Comparison of ENCODE assay signal across 7 mouse cellular contexts in the genomic region with DNA sequence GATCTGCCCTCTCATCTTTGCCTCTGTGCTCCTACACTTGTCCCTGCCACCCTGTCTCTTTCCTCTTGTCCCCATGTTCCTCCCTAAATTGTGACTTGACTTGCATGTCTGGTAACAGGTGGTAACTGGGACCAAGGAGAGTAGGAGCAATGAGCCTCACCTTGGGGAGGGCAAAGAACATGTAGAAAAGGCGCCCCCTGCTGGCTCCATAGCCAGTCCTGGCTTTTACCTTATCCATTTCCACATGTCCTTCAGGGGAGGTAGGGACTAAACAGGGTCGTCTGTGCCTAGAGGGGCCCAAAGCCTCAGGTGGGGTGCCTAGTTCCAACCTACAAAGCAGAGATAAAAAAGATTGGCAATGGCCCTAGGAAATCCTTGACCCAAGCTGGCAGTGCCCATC. TPM values are rescaled to one million over a fixed set of nuclear protein-coding genes. Genes with fewer than 3 reads are reported as not detected.
DNase-seq lines count a peak whose midpoint lies in the region; TF ChIP-seq lines count a peak whose summit lies in the region.

Gene L1cam (minus strand): TSS at position 387 of the 400 bp plus-strand sequence.

- H3K9me3 ChIP-seq in CH12.LX (replicated peaks; ENCODE audit: low read length): no peaks in the 10 kb centered on the region

- H3K79me2 ChIP-seq in CH12.LX (replicated peaks; ENCODE audit: control insufficient read depth, extremely low read depth, insufficient read depth, poor library complexity, severe bottlenecking): no peaks in the 10 kb centered on the region

- no peak for TF ChIP-seq POLR2A in CH12.LX (IDR thresholded peaks at IDR 0.05; ENCODE audit: low read depth, low read length)
- no peak for TF ChIP-seq POLR2A in cerebellum, adult 2 months (IDR thresholded peaks at IDR 0.05; ENCODE audit: borderline replicate concordance, insufficient read depth, low read length)

- no peak within 1 kb of the TSS for H3K4me2 ChIP-seq in CH12.LX (ENCODE audit: insufficient read depth, low read depth, poor library complexity, severe bottlenecking)

- peak; percentile 18 to 62; a peak in 2 of 4 replicates for TF ChIP-seq CTCF in CH12.LX (conservative IDR thresholded peaks at IDR 0.05 in 1 of 2, IDR thresholded peaks at IDR 0.05 in 1 of 2; ENCODE audit: low read depth in 2 of 2, low read length in 2 of 2)
- TF ChIP-seq CTCF in cerebellum, adult 2 months (IDR thresholded peaks at IDR 0.05; ENCODE audit: borderline replicate concordance, insufficient read depth, low read depth, low read length): peak; percentile 49; the same call in 1 of the 2 replicates

- no peak within 1 kb of the TSS for H3K4me3 ChIP-seq in CH12.LX (replicated peaks in 1 of 3; ENCODE audit: low read depth in 2 of 3, low read length in 2 of 3, poor library complexity in 1 of 3)
- H3K4me3 ChIP-seq in cerebellum, adult 2 months (replicated peaks; ENCODE audit: insufficient read depth, low read depth, low read length): no peak within 1 kb of the TSS

- TF ChIP-seq EP300 in CH12.LX (IDR thresholded peaks at IDR 0.05; ENCODE audit: low read length): no peak

- H3K4me1 ChIP-seq in CH12.LX (ENCODE audit: control insufficient read depth in 1 of 2, insufficient read depth in 2 of 2): no peaks in the 10 kb centered on the region; a peak in 1 of 4 replicates
- peaks cover 8% of the 10 kb centered on the region; the same call in 1 of the 2 replicates for H3K4me1 ChIP-seq in cerebellum, adult 2 months (ENCODE audit: control insufficient read depth, insufficient read depth, low read length)

- no peak within 1 kb of the TSS for H3K9ac ChIP-seq in CH12.LX (ENCODE audit: insufficient read depth, low read depth)

- 7% methylated on average over 2 of the region's 2 CpGs for WGBS in cerebellum, adult 2 months

- dilution Hi-C loops in CH12.LX (cut with MboI; ENCODE audit: extremely low pct_ligation_motif_present, extremely low pct_unique_long_range_greater_than_20kb, low sequenced_read_pairs): no loop called here

- no peaks in the 10 kb centered on the region for H3K27me3 ChIP-seq in CH12.LX (replicated peaks)
- H3K27me3 ChIP-seq in cerebellum, adult 2 months (ENCODE audit: control insufficient read depth, insufficient read depth, low read length): no peaks in the 10 kb centered on the region

- peak; percentile 53 for TF ChIP-seq RAD21 in CH12.LX (IDR thresholded peaks at IDR 0.05; ENCODE audit: low read depth, low read length)

- DNase-seq in A20 (ENCODE audit: low read depth, low spot score) (peak; percentile 42), CH12.LX (ENCODE audit: extremely low read depth) (no peak)
- peak; percentile 67 to 71 for DNase-seq in cerebellum, adult 2 months
- DNase-seq in frontal cortex, postnatal 25 days (ENCODE audit: low spot score in 2 of 2): peak; percentile 31 to 38
- DNase-seq in kidney, postnatal 36 days: peak; percentile 58 to 79
- peak; percentile 72 for DNase-seq in lung, postnatal 36 days
- peak; percentile 47 for DNase-seq in right cerebral cortex, postnatal 14 days

- H3K27ac ChIP-seq in CH12.LX (ENCODE audit: insufficient read depth, low read depth): no peak within 1 kb of the TSS
- no peak within 1 kb of the TSS for H3K27ac ChIP-seq in cerebellum, adult 2 months (ENCODE audit: insufficient read depth, low read length)

- in situ Hi-C loops in CH12.LX (cut with MboI; ENCODE audit: low pct_ligation_motif_present, low pct_unique_long_range_greater_than_20kb, low sequenced_read_pairs): no loop called here

- peaks cover 24 to 75% of the 10 kb centered on the region in 2 experiments for H3K36me3 ChIP-seq in CH12.LX (replicated peaks in 1 of 2; ENCODE audit: control insufficient read depth in 1 of 2, insufficient read depth in 1 of 2, low read length in 1 of 2)

TF ChIP-seq in CH12.LX, 34 proteins besides CTCF, POLR2A, EP300 and RAD21:
- TF ChIP-seq TBP (conservative IDR thresholded peaks at IDR 0.05; ENCODE audit: low read depth, low read length): no peak
- peak; percentile 68 for TF ChIP-seq SMC3 (IDR thresholded peaks at IDR 0.05; ENCODE audit: low read depth, low read length)
- TF ChIP-seq MYC (IDR thresholded peaks at IDR 0.05; ENCODE audit: low read depth, low read length): no peak
- no peak for TF ChIP-seq POLR2AphosphoS2 (IDR thresholded peaks at IDR 0.05; ENCODE audit: low read depth, low read length)

RNA-seq across cellular contexts. Expression of gene L1cam, which starts in this region (rescaled TPM):
- total RNA-seq in CH12.LX (2012; rRNA removed) (0.21 and 0.30 TPM in 2 replicates), CH12.LX (2014; rRNA removed) (0.12 and 0.23 TPM in 2 replicates)
- polyA plus RNA-seq in CH12.LX (2012; ENCODE audit: insufficient read length, low read depth): 0.49 and 0.65 TPM in 2 replicates
- polyA plus RNA-seq in cerebellum, adult 2 months (2012; rRNA removed): 97.0 and 98.1 TPM in 2 replicates

Comparison
In these comparisons a context has a peak if more than half of its experiments do, and no peak if none do; other contexts are left out.
1. RNA of gene L1cam (polyA plus RNA-seq): 97.0 to 98.1 TPM in cerebellum, adult 2 months; 0.49 to 0.65 TPM in CH12.LX; every median in the first group is over 10 times any median in the second.